Mouse (Mus musculus): ENCODE results near the gene Neurl1a.

The Neurl1a gene

DNA sequence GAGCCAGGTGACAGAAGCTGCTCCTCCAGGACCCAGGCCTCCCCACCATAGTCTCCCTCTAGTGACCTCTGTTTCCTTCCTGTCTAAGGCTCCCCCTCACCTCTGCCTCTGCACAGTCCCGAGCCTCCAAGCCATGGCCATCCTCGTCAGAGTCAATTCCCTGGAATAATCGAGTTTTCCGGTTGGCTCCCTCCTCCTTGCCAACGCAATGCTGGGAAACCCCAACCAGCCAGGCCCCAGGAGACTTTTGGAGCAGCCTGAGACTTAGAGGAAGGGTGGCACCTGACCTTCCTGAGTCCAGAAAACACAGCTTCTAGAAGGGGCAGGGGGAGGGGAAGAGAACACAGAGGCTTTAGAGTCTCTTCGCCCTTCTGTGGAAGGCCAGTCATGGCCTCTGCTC lies 72.3 kb downstream of the Neurl1a start:
- DNase-seq = no peak

DNA sequence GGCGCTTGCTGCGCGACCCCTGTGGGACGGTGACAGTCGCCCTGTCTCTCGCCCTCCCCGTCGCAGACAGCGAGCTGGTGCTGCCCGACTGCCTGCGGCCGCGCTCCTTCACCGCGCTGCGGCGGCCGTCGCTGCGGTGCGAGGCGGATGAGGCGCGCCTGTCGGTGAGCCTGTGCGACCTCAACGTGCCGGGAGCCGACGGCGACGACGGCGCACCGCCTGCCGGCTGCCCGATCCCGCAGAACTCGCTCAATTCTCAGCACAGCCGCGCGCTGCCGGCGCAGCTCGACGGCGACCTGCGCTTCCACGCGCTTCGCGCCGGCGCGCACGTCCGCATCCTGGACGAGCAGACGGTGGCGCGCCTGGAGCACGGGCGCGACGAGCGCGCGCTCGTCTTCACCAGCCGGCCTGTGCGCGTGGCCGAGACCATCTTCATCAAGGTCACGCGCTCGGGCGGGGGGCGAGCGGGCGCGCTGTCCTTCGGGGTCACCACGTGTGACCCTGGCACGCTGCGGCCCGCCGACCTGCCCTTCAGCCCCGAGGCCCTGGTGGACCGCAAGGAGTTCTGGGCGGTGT lies 74.5 kb downstream of the Neurl1a start:
- peak; percentile 51 for DNase-seq

DNA sequence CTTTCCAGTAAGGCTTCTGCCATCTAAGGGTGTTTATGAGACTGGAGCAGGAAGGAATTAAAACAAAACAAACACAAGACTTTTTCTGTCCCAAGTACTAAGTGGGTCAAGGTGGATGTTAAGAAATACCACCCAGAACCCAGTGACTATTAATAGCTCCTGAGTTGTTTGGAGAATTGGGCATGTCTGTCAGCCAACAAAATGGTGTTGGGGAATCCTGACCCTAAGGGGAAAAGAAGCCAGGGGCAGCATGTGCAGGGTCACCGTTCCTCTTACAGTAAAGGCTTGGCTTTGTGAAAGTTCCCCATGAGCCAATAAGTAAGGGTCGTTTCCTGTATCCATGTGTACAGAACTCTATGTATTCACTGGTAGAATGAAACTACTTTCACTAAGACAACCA lies 76.4 kb downstream of the Neurl1a start:
- DNase-seq = no peak

DNA sequence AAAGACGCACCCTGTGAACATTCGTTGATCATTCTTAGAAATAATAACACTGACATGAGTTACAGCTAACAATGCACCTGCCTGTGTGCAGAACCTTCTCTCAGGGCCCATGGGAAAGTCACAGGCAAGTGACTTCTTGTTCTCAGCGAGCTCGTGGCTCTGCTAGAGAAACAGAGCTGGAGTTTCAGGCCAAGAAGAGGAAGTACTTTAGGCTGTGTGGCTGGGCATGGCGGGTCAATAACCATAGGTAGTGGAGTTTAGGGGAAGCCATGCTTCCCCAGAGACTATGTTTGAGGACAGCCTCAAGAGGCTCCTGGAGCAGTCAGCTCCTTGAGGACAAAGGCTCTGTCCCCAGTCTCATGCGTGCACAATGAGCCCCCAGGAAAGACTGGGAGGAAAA lies 77.3 kb downstream of the Neurl1a start:
- no peak for DNase-seq

DNA sequence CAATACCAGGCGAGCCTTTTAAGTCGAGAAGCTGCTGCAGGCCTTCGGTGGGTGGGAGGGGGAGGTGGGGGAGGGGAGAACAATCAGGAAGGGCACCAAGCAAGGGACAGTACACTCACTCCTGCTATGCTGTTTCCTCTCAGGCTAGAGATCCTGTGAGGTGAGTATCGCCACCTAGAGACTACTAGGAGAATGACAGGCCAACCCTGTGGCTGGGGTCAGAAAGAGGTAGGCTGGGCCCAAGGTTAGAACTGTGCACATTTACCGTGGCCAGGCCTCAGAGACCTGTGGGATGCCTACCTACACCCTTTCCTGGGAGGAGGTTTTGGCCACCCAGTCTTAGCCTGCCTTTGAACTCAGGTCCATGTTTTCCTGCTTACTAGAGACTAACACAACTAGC lies 81.0 kb downstream of the Neurl1a start:
- DNase-seq = peak; percentile 55

DNA sequence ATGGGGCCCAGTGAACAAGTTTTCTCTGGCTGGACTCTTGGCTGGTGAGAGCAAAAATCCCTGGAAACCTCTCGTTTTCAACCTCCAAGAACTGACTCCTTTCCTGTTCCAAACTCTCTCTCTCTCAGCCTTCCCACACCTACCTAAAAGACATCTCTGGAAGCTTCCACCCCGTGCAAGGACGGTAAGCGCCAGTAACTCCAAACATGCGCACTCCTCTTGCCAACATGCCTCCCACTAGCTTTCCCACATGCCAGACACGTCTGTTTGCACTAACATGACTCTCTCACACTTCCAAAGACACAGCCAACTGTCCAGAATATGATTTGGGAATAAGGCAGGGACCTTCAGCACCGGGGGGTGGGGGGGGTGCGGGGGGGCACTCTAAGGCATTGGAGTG lies 82.6 kb downstream of the Neurl1a start:
- DNase-seq = no peak

DNA sequence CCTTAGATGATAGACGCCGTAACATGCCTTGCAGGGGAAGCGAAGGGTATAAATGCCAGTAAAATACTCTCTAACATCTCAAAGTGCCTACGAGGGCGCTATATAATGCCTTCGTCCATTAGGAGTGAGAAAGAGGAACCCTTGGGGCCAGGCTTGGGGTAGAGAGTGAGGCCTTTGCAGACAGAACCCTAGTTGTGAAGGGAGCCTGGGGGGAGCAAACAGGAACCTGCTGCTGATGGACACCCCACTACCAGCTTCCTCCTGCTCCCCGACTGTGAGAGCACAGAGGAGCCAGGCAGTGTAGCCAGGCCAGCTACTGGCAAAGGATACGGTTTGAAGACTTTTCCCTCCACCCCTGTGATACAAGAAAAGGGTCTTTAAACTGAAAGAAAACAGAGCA lies 85.0 kb downstream of the Neurl1a start:
- DNase-seq = no peak

DNA sequence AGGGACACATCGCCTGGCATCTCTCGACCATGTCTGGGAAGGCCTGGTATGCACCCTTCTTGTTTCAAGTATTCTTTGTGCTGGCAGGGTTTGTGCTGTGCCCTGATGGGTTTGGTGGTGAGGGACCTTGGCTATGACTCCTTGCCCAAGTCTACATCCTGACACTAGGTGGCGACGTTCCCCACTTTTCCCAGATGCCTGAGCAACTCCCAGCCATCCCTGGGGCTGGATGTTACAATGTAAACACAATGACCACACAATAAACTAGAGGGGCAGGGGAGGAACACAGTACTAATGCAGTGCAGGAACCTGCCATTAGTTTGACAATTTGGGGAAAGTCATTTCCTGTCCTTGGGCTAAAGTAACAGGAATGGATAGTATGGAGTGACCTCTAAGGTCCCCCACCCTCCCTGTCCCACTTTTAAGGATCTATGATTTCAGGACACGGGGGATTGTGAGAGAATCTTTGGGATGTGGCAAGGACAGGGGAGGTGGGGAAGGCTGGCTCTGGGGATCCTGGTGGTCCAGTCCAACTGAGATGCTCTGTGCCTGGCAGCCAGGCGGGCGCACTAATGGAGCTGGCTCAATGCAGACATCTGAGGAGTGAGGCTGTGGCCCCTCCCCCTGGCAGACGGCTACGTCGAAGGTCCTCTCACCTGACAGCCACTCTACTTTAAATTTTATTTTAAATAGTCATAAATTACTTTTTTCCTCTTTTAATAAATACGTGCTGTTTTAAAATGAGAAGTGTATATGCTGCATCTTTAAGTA lies 85.9 kb downstream of the Neurl1a start:
- DNase-seq = peak; percentile 62

DNA sequence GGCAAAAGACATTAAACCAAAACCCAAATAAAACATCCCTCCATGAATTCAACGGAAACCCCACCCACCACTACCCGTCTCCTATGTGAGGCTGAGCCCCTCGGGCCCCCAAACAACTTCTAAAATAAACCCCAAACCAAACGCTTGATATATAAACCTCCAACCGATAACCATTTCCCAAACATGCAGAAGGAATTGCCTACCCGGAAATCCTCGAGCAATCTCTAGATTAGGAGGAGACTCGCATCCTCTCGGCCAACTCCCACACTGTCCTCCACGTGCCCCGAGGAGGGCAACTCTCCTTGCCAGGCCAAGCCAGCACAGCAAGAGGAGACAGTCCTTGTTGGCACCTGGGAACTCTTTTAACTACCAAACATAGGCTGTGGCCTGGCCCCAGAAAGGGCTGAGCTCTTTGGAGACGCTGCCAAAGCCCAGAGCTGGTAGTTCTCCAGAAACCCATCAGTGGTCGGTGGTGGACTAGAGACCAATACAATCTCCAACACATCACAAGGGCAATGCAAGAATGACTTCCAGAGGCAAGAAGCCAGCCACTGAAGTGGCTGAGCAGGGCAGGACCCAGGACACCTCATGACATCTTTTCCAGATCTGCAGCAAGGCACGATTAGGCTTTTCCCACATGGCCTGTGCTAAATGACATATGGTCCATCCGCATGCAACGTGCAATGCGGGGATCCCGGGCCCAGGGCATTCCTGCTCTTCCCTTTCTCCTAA lies 87.6 kb downstream of the Neurl1a start:
- DNase-seq = no peak

DNA sequence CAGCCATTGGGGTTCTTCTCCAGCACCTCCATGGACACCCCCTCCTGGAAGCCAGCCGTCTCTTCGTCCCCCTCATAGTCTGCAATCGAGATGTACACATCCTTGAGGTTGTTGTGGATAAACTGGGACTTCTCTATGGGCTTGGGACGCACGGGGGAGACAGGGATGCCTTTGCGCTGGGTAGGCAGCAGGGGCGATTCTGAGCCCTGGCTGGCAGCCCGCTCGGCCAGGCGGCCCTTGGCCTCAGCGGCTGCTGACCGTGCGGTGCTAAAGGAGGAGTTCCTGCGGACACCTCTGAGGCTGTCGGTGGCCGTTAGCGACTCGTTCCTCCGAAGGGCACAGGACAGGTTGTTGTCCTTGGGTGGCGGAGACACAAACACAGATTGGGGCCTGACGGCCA lies 88.4 kb downstream of the Neurl1a start:
- no peak for DNase-seq

DNA sequence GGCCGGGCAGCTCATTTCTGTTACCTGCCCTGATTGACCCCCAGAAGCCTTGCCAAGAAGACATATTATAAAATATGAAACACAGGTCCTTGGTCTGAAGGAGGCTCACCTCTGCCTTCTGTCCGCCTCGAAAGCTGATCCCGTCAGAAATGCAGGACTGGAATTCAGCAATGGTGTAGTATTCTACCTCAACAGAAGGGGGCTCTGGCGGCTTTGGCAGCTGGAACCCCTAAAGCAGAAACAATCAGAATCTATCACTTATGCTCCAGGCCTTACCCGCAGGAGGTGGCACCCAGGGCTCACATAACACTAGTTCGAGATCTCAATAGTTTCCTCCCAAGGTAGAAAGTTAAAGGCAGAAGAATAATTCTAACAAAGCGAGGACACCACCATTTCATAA lies 91.1 kb downstream of the Neurl1a start:
- peak; percentile 34 for DNase-seq

DNA sequence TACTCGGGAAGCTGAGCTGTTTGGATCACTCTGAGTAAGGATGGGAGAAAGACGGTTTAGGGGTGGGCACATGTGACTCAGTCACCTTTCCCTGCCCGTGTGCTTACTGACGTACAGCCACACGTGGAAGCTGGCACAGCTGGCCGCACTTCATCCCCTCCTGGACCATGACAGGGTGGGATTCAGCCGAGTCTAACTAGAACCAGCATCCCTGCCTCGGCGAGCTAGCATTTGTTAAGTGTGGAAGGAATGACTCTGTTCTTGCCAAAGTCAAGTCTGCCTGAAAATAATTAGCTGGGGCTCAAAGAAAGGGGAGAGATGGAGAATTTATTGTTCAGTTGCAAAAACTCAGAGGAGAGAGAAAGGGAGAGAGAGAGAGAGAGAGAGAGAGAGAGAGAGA lies 91.9 kb downstream of the Neurl1a start:
- DNase-seq = no peak

DNA sequence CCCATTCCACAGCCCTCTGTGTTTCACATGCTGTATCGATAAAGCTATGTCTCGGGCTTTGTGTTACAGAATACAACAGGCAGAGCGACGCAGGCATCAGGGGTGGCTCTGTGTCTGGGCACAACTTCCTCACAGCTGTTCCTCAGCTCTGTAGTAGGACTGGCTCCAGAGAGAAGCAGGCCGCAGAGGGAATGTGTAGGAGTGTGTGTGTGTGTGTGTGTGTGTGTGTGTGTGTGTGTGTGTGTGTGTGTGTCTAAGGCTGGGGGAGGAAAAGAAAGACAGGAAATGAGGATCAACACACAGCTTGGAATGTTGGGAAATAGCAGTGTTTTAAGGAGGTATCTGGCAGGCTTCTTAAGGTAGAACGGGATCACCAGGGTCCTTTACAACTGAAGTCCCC lies 98.1 kb downstream of the Neurl1a start:
- DNase-seq = no peak

DNA sequence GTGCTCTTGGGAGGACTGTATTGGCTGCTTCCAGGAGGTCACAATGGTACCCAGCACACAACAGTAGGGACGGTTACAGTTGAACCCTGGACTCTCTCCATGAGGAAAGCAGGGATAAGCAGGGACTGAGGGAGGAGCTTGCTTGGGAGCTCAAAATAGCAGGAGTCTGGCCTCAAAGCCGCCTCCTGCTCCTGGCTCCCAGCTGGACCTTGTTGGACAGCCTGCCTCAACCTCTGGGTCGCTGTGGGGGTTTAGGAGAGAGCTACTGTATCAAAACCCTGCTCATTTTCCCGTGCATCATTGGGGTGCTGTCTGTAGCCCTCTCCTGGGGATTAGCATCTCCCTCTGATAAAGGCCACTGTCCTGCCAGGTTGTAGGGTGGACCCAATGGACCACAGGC lies 100.8 kb downstream of the Neurl1a start:
- DNase-seq = no peak

DNA sequence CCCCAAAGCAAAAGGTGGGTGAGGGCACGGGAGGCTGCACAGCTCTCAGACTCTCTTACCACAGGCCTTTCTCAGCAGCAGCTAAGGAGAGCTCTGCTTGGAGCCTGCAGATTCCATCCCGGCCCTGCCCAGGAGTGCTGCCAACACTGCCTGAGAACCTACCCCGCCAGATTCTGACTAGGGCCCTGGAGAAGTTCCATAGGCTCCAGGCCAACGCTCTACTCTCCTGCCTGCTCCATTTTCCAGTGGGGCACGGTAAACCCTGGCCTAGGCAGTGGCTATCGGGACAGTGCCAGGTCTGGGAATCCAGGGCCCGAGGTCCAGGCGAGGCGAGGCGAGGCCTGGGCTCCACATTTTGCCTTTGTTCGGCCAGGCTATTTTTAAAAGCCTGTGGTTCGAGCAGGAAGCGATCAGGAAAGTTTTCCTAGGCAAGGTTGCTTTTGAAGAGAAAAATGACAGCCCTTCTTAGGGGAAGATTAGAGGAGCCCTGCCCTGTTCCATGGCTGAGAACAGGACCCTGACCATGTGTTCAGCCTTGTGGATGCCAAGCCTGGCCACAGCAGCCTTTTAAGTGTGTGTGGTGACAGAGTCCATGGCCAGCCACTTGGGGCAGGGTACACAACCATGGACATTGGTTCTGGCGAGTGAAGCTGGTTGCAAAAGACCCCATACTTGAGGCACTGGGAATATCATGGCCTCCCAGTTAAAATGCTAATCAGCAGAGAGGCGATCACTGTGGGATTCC lies 101.3 kb downstream of the Neurl1a start:
- DNase-seq = no peak

DNA sequence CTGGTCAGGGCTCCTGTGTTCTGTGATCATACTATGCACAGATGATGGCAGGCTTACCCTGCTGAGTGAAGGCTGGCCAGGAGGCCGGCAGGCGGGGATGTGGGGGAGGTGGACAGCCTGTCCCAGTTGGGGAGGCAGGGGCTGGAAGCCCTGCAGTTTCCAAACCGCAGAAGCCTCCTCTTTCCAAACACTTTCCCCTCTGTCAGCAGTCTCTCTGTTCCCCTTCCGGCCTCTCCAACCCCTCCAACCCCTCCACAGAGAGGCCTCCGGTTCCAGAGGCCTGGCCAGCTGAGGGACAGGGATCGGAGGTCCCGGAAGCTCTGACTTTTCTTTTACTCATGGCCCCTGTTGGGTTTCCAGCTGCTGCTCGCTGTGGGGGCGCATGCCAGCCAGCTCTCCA lies 102.3 kb downstream of the Neurl1a start:
- DNase-seq = no peak

DNA sequence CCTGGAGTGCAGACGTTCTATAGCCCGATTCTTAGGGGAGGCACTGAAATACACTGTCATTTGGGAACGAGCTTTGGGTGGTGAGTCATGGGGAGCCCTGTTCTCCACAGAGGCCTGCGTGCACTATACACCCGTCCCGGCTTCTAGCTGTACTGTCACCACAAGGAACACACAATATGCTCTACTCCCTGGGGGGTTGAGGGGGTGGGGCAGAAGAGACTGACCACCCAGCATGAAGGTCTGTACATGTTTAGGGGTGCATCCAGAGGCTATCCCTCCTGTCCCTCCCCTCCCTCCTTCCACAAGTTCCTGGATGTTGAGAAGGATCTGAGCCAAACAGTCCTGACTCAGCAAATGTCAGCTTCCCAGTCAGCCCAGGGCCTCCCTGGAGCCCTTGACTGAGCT lies 103.4 kb downstream of the Neurl1a start:
- DNase-seq = no peak

DNA sequence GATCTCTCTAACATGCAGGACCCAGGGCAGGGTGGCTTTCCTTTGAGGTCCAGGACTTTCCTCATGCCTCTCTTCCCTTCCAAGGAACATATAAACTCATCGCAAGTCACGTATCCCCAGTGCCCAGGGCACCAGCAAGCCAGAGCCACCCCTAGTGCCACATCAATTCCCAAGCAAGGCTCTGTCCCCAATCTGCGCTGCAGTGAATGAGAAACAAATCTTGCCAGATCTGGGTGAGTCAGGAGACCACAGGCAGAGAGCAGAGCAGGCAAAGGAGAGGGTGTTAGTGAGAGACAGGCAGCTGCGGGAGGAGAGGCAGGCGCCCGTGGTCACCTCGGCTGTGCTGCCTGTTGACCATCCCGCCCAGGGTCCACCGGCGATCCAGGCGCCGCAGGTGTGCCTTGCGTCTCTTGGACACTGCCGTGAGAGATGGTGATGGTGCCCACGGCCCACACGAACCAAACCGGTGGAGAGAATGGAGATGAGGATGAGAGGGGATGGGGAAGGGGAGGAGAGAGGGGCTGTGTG lies 104.1 kb downstream of the Neurl1a start:
- no peak for DNase-seq

DNA sequence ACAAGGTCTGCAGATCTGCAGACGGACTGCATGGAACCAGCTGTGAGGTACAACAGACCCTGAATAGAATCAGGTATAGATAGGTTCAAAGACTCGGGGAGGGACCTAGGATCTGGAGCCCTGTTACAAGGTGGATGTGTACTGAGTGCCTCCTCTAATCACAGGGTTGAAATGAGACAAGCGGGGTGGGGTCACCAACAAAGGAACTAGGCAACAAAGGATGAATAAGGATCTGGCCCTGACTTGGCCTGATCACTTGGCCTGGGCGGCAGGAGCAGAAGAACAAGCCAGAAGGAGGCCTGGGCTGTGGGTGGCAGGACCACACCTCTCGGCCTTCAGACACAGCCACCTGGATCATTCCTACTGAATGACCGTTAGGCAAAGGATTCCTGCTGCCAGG lies 107.0 kb downstream of the Neurl1a start:
- DNase-seq = no peak

DNA sequence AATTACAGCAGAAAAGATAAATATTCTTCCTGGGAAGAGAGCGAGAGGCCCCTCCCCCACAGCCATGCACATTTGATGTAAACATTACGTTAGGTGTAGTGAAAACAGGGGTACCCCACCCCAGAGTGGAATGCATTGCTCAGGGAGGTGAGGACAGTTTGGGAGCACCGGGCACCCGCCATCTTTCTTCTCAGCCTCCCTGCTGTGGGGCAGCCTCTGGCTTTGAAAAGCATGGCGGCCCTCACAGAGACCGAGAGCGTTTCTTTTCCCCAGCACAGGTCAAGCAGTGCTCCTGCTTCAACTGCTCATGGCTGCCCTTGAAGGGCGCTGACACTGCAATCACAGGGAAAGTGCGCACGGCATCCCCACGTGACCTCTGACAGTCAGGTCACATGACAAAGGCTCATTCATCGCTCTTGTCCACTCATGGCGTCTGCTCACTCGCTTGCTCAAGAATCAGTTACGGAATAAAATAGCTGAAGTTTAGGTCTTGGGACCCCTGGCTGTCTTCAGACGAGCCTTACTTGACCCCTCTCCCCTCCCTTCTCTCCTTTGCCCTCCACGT lies 108.3 kb downstream of the Neurl1a start:
- no peak for DNase-seq

DNA sequence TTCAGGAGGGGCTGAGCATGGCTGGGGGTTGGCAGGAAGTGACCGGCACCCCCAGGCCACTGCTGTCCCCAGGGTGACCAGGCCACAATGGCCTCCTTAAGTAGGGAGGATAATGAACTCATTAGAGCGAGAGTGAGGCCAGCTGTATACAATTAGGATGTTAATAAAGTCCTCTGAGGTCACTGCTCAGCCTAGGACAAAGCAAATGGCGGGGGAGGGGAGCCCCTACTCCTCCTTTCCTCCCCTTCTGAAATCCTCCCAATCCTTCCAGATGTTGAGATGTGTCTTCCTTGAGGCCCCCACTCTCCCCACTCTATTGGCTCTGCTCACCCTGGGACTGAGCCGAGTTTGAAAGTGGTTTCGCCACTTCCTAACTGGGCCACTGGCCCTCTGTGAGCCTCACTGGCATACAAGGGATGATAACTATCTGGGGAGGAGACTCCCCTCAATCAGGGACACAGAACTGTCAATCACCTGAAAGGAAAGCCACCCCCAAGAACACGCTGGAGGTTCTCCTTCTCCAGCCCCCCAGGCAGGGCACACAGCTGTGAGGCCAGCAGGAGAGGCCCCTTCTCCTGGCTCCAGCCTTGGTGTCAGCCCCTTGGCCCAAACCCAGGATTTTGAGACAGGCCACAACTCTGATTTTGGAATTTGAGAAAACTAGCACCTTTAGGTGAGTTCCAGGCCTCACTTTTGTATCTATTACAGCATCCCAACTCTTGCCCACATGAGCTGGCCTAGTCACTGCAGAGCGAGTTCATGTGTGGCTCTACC lies 112.9 kb downstream of the Neurl1a start:
- DNase-seq = no peak

DNA sequence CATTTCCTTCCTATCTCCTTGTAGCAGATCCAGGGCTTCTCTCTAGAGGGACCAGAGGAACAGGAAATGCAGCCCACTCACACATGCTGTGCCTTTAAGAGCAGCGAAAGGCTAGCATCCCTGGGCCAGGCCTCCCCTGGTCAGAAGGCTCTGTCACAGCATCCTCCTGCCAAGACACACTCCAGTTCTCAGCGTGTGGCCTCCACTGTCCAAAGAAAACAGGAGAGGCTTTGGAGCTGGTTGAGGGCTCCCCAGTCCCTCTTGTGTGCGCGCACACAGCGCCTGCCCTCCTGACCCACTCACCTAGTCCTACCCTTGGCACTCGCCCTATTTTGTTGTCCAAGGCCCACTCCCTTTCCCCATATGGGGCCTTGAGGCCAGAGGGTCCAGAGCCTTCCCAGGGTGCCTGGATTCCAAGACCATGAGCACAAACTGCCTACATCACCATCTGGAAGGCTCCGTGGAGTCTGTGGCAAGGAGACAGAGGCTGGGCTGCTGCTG lies 113.9 kb downstream of the Neurl1a start:
- no peak for DNase-seq
